Mouse (Mus musculus): ENCODE results near the gene Retreg1. TPM values are rescaled to one million over a fixed set of nuclear protein-coding genes. Genes with fewer than 3 reads are reported as not detected.
A peak's percentile ranks its signal among the peaks of the same experiment; 100 is the strongest.

Gene Retreg1
- 13.4 and 16.0 TPM in 2 replicates for polyA plus RNA-seq (2015; fragmentation: Nextera tagmentation; extraction: Ambion mirVana)

DNA sequence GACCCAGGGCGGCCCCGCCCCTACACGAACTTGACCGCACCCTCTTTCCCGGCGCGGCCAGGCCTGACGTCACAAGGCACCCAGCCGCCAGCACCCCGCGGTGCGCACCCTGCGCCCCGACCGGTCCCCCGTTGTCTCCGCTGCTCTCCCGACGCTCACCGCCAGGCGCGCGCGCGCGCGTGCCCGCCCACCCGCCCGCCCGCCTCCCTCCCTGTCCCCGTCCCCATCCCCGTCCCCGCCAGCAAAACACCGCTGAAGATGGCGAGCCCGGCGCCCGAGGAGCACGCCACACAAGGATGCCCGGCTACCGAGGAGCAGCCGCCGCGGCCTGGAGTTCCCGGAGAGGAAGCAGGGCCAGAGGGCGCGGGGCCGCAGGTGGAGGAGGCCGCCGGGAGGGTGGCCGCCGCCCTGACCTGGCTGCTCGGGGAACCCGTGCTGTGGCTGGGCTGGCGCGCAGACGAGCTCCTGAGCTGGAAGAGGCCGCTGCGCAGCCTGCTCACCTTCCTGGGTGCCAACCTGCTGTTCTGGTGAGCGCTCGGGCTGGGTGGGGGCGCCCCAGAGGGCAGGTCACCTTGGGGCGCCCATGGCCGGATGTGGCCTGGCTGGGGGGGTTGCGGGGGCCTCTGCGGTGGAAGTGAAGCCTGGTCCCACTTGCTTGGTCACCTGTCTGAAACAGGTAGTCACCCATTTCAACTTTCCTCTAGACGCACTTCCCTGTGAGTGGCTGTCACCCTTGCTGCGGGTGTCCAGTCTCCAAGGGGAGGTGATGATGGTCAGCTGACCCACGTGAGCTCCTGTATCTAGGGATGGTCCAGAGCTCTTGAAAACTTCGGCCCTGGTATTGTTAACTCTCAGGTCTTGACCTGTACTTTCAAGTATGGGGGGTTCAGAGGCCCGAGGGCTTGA is at the start of gene Retreg1:
Retreg1 (plus strand) TSS at position 95 of the 906 bp plus-strand sequence.
- Histone ChIP-seq H3K27ac (ENCODE audit: low read length) (no peak within 1 kb of the TSS; the same call in 1 of the 2 replicates), H3K4me1 (ENCODE audit: control insufficient read depth, insufficient read depth, low read length) (0 out of 2 replicates have a peak, but pooled peaks cover 2% of the 10 kb centered on the region), H3K9ac (ENCODE audit: low read depth, low read length) (peak within 1 kb of the TSS; percentile 74), H3K4me2 (ENCODE audit: low read depth, low read length) (peak within 1 kb of the TSS; percentile 98), H3K4me3 (ENCODE audit: low read length) (peak within 1 kb of the TSS; percentile 78), H3K27me3 (replicated peaks; ENCODE audit: control insufficient read depth, insufficient read depth, low read length) (peaks cover 11% of the 10 kb centered on the region; the same call in 1 of the 2 replicates), H3K9me3 (ENCODE audit: control insufficient read depth, low read length) (no peaks in the 10 kb centered on the region), H3K36me3 (ENCODE audit: control insufficient read depth, insufficient read depth, low read length) (no peaks in the 10 kb centered on the region)
- under 1% methylated on average over 69 of the region's 72 CpGs for WGBS
- peak; percentile 97 for ATAC-seq

DNA sequence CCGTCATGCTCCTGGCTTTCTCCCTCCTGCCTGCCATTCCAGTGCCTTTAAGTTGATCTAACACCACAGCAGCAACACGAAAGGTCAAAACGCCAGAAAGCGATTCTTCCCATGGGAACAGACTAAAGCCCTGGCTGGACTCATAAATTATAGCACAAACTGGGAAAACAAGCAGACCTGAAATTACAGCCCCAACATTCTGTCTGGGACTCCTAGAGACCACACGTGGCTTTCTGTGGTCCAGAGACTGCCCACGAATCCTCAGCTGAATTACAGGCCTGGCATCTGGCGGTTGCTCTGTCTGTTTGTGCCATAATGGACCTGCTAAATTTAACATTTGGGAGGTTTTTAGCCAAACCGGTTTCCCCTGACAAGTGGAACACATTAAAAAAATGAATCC is 48.9 kb upstream of the Retreg1 start:
- Histone ChIP-seq H3K27me3 (replicated peaks; ENCODE audit: control insufficient read depth, insufficient read depth, low read length) (no peaks in the 10 kb centered on the region), H3K4me3 (ENCODE audit: low read length) (no peak overlapping the region), H3K4me2 (ENCODE audit: low read depth, low read length) (no peak overlapping the region), H3K36me3 (ENCODE audit: control insufficient read depth, insufficient read depth, low read length) (peaks cover 19% of the 10 kb centered on the region), H3K9me3 (ENCODE audit: control insufficient read depth, low read length) (no peaks in the 10 kb centered on the region), H3K27ac (ENCODE audit: low read length) (no peak overlapping the region), H3K4me1 (ENCODE audit: control insufficient read depth, insufficient read depth, low read length) (no peaks in the 10 kb centered on the region), H3K9ac (ENCODE audit: low read depth, low read length) (no peak overlapping the region)
- ATAC-seq, result no peak
- 76% methylated on average over 8 of the region's 8 CpGs for WGBS

DNA sequence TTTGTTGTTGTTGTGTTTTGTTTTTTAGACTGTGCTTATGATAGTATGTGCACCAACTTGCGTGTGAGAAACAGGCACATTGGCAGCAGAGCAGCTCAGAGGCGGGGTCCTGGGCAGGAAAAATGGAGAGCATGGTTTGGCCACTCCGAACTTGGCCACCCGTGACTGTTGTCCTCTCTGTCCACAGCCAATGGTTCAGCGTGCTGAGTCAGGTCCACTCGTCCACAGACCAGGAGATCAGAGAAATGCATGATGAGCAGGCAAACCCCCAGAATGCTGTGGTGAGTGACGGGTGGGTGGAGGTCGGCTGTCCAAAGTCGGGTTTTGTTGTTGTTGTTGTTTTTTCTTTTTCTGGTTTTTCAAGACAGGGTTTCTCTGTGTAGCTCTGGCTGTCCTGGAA is 47.5 kb upstream of the Retreg1 start:
- Histone ChIP-seq H3K4me1 (ENCODE audit: control insufficient read depth, insufficient read depth, low read length) (no peaks in the 10 kb centered on the region), H3K9ac (ENCODE audit: low read depth, low read length) (no peak overlapping the region), H3K27ac (ENCODE audit: low read length) (no peak overlapping the region), H3K4me3 (ENCODE audit: low read length) (no peak overlapping the region), H3K36me3 (ENCODE audit: control insufficient read depth, insufficient read depth, low read length) (peaks cover 25% of the 10 kb centered on the region), H3K9me3 (ENCODE audit: control insufficient read depth, low read length) (no peaks in the 10 kb centered on the region), H3K27me3 (replicated peaks; ENCODE audit: control insufficient read depth, insufficient read depth, low read length) (no peaks in the 10 kb centered on the region), H3K4me2 (ENCODE audit: low read depth, low read length) (no peak overlapping the region)
- no peak for ATAC-seq
- 95% methylated on average over 9 of the region's 9 CpGs for WGBS

DNA sequence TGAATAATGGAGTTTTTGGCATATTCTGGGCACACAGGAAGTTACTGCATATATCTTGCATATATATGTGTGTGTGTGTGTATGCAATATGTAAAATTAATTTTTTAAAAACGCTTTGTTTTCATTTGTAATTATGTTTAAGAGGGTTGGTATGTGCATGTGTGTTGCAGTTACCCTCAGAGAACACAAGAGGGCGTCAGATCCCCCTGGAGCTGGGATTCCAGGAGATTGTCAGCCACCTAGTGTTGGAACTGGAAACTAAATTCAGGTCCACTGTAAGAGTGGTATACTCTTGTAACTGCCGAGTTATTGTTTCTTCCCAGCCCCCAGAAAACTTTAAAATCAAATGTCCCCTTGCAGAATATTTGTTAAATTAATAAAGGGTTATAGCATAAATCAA is 46.6 kb upstream of the Retreg1 start:
- Histone ChIP-seq H3K4me2 (ENCODE audit: low read depth, low read length) (no peak overlapping the region), H3K4me3 (ENCODE audit: low read length) (no peak overlapping the region), H3K36me3 (ENCODE audit: control insufficient read depth, insufficient read depth, low read length) (peaks cover 25% of the 10 kb centered on the region), H3K9me3 (ENCODE audit: control insufficient read depth, low read length) (no peaks in the 10 kb centered on the region), H3K27me3 (replicated peaks; ENCODE audit: control insufficient read depth, insufficient read depth, low read length) (no peaks in the 10 kb centered on the region), H3K4me1 (ENCODE audit: control insufficient read depth, insufficient read depth, low read length) (no peaks in the 10 kb centered on the region), H3K27ac (ENCODE audit: low read length) (no peak overlapping the region), H3K9ac (ENCODE audit: low read depth, low read length) (no peak overlapping the region)
- 60% methylated on average over 3 of the region's 3 CpGs for WGBS
- ATAC-seq, result no peak

DNA sequence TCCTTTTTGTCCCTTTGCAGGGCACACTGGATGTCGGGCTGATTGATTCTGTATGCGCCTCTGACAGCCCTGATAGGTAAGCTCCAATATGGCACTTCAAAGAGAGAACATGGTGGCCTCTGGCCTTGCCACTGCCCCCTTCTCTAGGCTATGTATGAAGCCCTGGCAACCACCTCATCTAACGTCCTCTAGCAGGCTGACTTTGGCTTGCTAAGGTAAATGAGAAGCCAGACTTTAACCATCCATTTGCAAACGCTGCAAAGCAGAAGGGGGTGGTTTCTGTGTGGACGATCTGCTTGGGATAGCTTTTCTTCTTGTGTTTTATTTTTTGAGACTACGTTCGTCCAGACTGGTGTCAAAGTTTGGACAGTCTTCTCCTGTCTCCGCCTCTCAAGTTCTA is 45.8 kb upstream of the Retreg1 start:
- Histone ChIP-seq H3K36me3 (ENCODE audit: control insufficient read depth, insufficient read depth, low read length) (peaks cover 25% of the 10 kb centered on the region), H3K4me1 (ENCODE audit: control insufficient read depth, insufficient read depth, low read length) (no peaks in the 10 kb centered on the region), H3K4me2 (ENCODE audit: low read depth, low read length) (no peak overlapping the region), H3K4me3 (ENCODE audit: low read length) (no peak overlapping the region), H3K9me3 (ENCODE audit: control insufficient read depth, low read length) (no peaks in the 10 kb centered on the region), H3K27me3 (replicated peaks; ENCODE audit: control insufficient read depth, insufficient read depth, low read length) (no peaks in the 10 kb centered on the region), H3K27ac (ENCODE audit: low read length) (no peak overlapping the region), H3K9ac (ENCODE audit: low read depth, low read length) (no peak overlapping the region)
- 88% methylated on average over 8 of the region's 8 CpGs for WGBS
- no peak for ATAC-seq

DNA sequence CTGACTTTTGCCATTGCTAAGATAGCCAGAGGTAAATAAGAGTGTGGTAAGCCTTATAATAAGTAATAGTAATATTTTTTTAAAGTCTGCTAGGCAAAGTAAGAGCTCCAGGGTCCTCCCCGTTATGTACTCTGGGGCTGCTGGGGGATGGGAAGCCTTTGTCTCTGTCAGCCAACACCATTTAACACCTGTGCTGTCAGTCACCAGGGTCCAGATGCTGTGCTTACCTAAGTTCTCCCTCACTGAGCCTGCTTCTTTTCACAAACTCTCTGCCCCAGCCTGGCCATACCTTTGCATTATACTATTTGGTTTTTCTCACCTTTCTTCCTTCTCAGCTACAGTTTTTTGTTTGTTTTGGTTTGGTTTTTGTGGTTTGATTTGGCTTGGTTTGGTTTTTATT is 45.1 kb upstream of the Retreg1 start:
- H3K27ac ChIP-seq (ENCODE audit: low read length), result no peak overlapping the region
- ATAC-seq, result no peak
- no peak overlapping the region for H3K4me3 ChIP-seq (ENCODE audit: low read length)
- no peaks in the 10 kb centered on the region for H3K27me3 ChIP-seq (replicated peaks; ENCODE audit: control insufficient read depth, insufficient read depth, low read length)
- H3K4me1 ChIP-seq (ENCODE audit: control insufficient read depth, insufficient read depth, low read length), result no peaks in the 10 kb centered on the region
- no peak overlapping the region for H3K4me2 ChIP-seq (ENCODE audit: low read depth, low read length)
- no peaks in the 10 kb centered on the region for H3K9me3 ChIP-seq (ENCODE audit: control insufficient read depth, low read length)
- peaks cover 27% of the 10 kb centered on the region for H3K36me3 ChIP-seq (ENCODE audit: control insufficient read depth, insufficient read depth, low read length)
- WGBS, result 74% methylated on average over 1 of the region's 1 CpGs
- no peak overlapping the region for H3K9ac ChIP-seq (ENCODE audit: low read depth, low read length)

DNA sequence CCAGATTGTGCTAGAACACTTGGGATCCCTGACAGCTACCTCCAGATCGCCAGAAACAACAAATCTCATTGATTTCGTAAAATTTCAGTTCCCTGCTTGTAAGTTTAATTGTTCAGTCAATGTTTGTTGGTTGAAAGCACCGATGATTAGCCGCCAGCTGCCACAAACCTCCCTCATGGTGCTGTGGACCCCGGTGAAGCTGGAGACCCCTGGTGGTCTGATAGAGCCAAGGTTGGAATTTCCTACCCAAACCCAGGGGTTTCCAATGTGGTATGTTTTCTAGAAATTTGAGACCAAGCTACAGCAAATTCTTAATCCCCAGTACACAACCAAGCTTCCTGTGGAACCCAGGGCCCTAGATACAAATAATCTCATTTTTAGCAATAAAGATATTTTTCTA is 41.3 kb upstream of the Retreg1 start:
- Histone ChIP-seq H3K4me1 (ENCODE audit: control insufficient read depth, insufficient read depth, low read length) (no peaks in the 10 kb centered on the region), H3K4me3 (ENCODE audit: low read length) (no peak overlapping the region), H3K4me2 (ENCODE audit: low read depth, low read length) (no peak overlapping the region), H3K9me3 (ENCODE audit: control insufficient read depth, low read length) (no peaks in the 10 kb centered on the region), H3K27me3 (replicated peaks; ENCODE audit: control insufficient read depth, insufficient read depth, low read length) (no peaks in the 10 kb centered on the region), H3K9ac (ENCODE audit: low read depth, low read length) (no peak overlapping the region), H3K27ac (ENCODE audit: low read length) (no peak overlapping the region), H3K36me3 (ENCODE audit: control insufficient read depth, insufficient read depth, low read length) (0 out of 2 replicates have a peak, but pooled peaks cover 11% of the 10 kb centered on the region)
- WGBS, result 83% methylated on average over 5 of the region's 5 CpGs
- ATAC-seq, result no peak

DNA sequence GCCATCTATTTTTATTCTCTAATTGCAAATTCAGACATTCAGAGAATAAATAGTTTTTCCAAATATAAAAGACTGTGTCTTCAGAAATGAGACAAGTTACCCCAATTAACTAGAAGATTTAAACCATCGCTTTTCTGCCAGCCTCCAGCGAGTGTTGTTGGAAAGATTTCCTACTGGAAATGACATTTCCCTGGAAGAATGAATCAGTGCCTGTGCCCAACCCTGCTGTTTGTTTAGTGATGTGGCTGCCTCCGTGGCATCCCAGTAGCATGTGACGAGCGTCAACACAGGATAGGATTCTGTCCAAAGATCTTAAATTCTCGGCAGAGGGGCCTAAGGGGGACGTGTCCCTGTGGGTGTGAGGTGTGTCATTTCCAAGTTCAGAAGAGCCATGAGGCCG is 40.8 kb upstream of the Retreg1 start:
- Histone ChIP-seq H3K4me2 (ENCODE audit: low read depth, low read length) (no peak overlapping the region), H3K27ac (ENCODE audit: low read length) (no peak overlapping the region), H3K9ac (ENCODE audit: low read depth, low read length) (no peak overlapping the region), H3K27me3 (replicated peaks; ENCODE audit: control insufficient read depth, insufficient read depth, low read length) (no peaks in the 10 kb centered on the region), H3K4me3 (ENCODE audit: low read length) (no peak overlapping the region), H3K36me3 (ENCODE audit: control insufficient read depth, insufficient read depth, low read length) (0 out of 2 replicates have a peak, but pooled peaks cover 11% of the 10 kb centered on the region), H3K9me3 (ENCODE audit: control insufficient read depth, low read length) (no peaks in the 10 kb centered on the region), H3K4me1 (ENCODE audit: control insufficient read depth, insufficient read depth, low read length) (no peaks in the 10 kb centered on the region)
- WGBS, result 90% methylated on average over 8 of the region's 8 CpGs
- no peak for ATAC-seq

DNA sequence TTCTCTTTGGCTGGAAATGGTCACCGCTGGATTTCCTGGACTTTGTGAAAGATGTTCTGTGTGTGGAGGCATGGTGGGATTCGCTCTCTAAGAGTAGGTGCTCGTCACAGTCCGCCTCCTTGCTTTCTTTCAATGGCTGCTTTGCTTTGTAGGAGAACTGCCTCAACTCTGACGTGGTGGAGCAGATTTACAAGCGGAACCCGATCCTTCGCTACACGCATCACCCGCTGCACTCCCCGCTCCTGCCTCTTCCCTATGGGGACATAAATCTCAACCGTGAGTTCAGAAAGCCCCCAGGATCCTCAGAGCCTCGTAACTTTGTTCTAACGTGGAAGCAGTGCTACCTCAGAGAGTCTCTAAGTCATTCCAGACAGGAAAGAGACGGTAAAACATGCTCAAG is 39.9 kb upstream of the Retreg1 start:
- no peak overlapping the region for H3K9ac ChIP-seq (ENCODE audit: low read depth, low read length)
- no peaks in the 10 kb centered on the region for H3K27me3 ChIP-seq (replicated peaks; ENCODE audit: control insufficient read depth, insufficient read depth, low read length)
- 77% methylated on average over 15 of the region's 15 CpGs for WGBS
- no peaks in the 10 kb centered on the region for H3K4me1 ChIP-seq (ENCODE audit: control insufficient read depth, insufficient read depth, low read length)
- H3K9me3 ChIP-seq (ENCODE audit: control insufficient read depth, low read length), result no peaks in the 10 kb centered on the region
- no peak overlapping the region for H3K27ac ChIP-seq (ENCODE audit: low read length)
- H3K4me2 ChIP-seq (ENCODE audit: low read depth, low read length), result no peak overlapping the region
- H3K4me3 ChIP-seq (ENCODE audit: low read length), result no peak overlapping the region
- no peak for ATAC-seq
- peaks cover 15% of the 10 kb centered on the region; the same call in 1 of the 2 replicates for H3K36me3 ChIP-seq (ENCODE audit: control insufficient read depth, insufficient read depth, low read length)
